Mouse (Mus musculus): Measurements from ENCODE around the gene Gpr50. TPM values are rescaled to one million over a fixed set of nuclear protein-coding genes. Genes with fewer than 3 reads are reported as not detected.
A peak's percentile ranks its signal among the peaks of the same experiment; 100 is the strongest.

Gene Gpr50
- 1.3 and 1.5 TPM in 2 replicates for polyA plus RNA-seq (2016; fragmentation: Nextera tagmentation; extraction: Ambion mirVana)

- peaks cover 93% of the 10 kb centered on the region for H3K27me3 ChIP-seq (replicated peaks)
- no peaks in the 10 kb centered on the region for H3K4me1 ChIP-seq (replicated peaks)
- H3K4me2 ChIP-seq = peak within 1 kb of the TSS; percentile 84
- H3K9ac ChIP-seq = peak within 1 kb of the TSS; percentile 41; the same call in 1 of the 2 replicates
- 28% methylated on average over 9 of the region's 9 CpGs for WGBS
- H3K27ac ChIP-seq (ENCODE audit: poor library complexity, severe bottlenecking) = no peak within 1 kb of the TSS
- H3K9me3 ChIP-seq (replicated peaks) = peaks cover 15% of the 10 kb centered on the region
- H3K4me3 ChIP-seq = peak within 1 kb of the TSS; percentile 55
- H3K36me3 ChIP-seq = no peaks in the 10 kb centered on the region
- no peak for ATAC-seq (ENCODE audit: insufficient number of reproducible peaks, low FRiP score)
Observed at GRCm38 (mm10) chrX:71663374-71663773, at the start of gene Gpr50. Gpr50 (plus strand) TSS chrX:71663667.

- H3K27me3 ChIP-seq (replicated peaks) = no peaks in the 10 kb centered on the region; the same call in 1 of the 2 replicates
- H3K27ac ChIP-seq (ENCODE audit: poor library complexity, severe bottlenecking) = no peak overlapping the region
- H3K36me3 ChIP-seq = no peaks in the 10 kb centered on the region
- ATAC-seq (ENCODE audit: insufficient number of reproducible peaks, low FRiP score) = no peak
- no peaks in the 10 kb centered on the region for H3K9me3 ChIP-seq (replicated peaks)
- no peak overlapping the region for H3K4me2 ChIP-seq
- H3K4me1 ChIP-seq (replicated peaks) = no peaks in the 10 kb centered on the region
- H3K4me3 ChIP-seq = no peak overlapping the region
- no peak overlapping the region for H3K9ac ChIP-seq
- WGBS = 35% methylated on average over 1 of the region's 1 CpGs
Observed at GRCm38 (mm10) chrX:71622286-71622685, 41.2 kb upstream of the Gpr50 start.

- no peak overlapping the region for H3K27ac ChIP-seq (ENCODE audit: poor library complexity, severe bottlenecking)
- no peaks in the 10 kb centered on the region for H3K9me3 ChIP-seq (replicated peaks)
- no peak for ATAC-seq (ENCODE audit: insufficient number of reproducible peaks, low FRiP score)
Observed at GRCm38 (mm10) chrX:71623843-71624242, 39.6 kb upstream of the Gpr50 start.

GRCm38 (mm10) chrX:71628306-71628705, 35.2 kb upstream of the Gpr50 start:
- no peak for ATAC-seq (ENCODE audit: insufficient number of reproducible peaks, low FRiP score)
- H3K4me3 ChIP-seq = no peak overlapping the region
- no peak overlapping the region for H3K9ac ChIP-seq
- WGBS = 11% methylated on average over 4 of the region's 4 CpGs
- H3K27me3 ChIP-seq (replicated peaks) = no peaks in the 10 kb centered on the region; the same call in 1 of the 2 replicates
- H3K36me3 ChIP-seq = no peaks in the 10 kb centered on the region
- no peak overlapping the region for H3K27ac ChIP-seq (ENCODE audit: poor library complexity, severe bottlenecking)
- no peak overlapping the region for H3K4me2 ChIP-seq
- H3K9me3 ChIP-seq (replicated peaks) = no peaks in the 10 kb centered on the region
- H3K4me1 ChIP-seq (replicated peaks) = no peaks in the 10 kb centered on the region

More at GRCm38 (mm10) chrX:71623843-71624242, 39.6 kb upstream of the Gpr50 start:
- Histone ChIP-seq H3K36me3 (no peaks in the 10 kb centered on the region), H3K4me1 (replicated peaks) (no peaks in the 10 kb centered on the region), H3K27me3 (replicated peaks) (no peaks in the 10 kb centered on the region; the same call in 1 of the 2 replicates), H3K4me2 (no peak overlapping the region), H3K4me3 (no peak overlapping the region), H3K9ac (no peak overlapping the region)
- 14% methylated on average over 1 of the region's 1 CpGs for WGBS

GRCm38 (mm10) chrX:71630709-71631108, 32.8 kb upstream of the Gpr50 start:
- WGBS = 63% methylated on average over 4 of the region's 4 CpGs
- H3K27ac ChIP-seq (ENCODE audit: poor library complexity, severe bottlenecking) = no peak overlapping the region
- H3K9me3 ChIP-seq (replicated peaks) = no peaks in the 10 kb centered on the region
- H3K27me3 ChIP-seq (replicated peaks) = no peaks in the 10 kb centered on the region; the same call in 1 of the 2 replicates
- no peaks in the 10 kb centered on the region for H3K4me1 ChIP-seq (replicated peaks)
- no peak for ATAC-seq (ENCODE audit: insufficient number of reproducible peaks, low FRiP score)
- no peaks in the 10 kb centered on the region for H3K36me3 ChIP-seq
- no peak overlapping the region for H3K4me3 ChIP-seq
- H3K9ac ChIP-seq = no peak overlapping the region
- no peak overlapping the region for H3K4me2 ChIP-seq

GRCm38 (mm10) chrX:71631130-71631529, 32.3 kb upstream of the Gpr50 start:
- no peak for ATAC-seq (ENCODE audit: insufficient number of reproducible peaks, low FRiP score)
- Histone ChIP-seq H3K4me3 (no peak overlapping the region), H3K4me2 (no peak overlapping the region), H3K9ac (no peak overlapping the region), H3K9me3 (replicated peaks) (no peaks in the 10 kb centered on the region), H3K27me3 (replicated peaks) (no peaks in the 10 kb centered on the region), H3K4me1 (replicated peaks) (no peaks in the 10 kb centered on the region), H3K36me3 (no peaks in the 10 kb centered on the region), H3K27ac (ENCODE audit: poor library complexity, severe bottlenecking) (no peak overlapping the region)
- WGBS = 60% methylated on average over 1 of the region's 1 CpGs

- Histone ChIP-seq H3K27ac (ENCODE audit: poor library complexity, severe bottlenecking) (no peak overlapping the region), H3K9me3 (replicated peaks) (no peaks in the 10 kb centered on the region), H3K4me3 (no peak overlapping the region), H3K4me2 (no peak overlapping the region), H3K27me3 (replicated peaks) (peaks cover 13% of the 10 kb centered on the region), H3K9ac (no peak overlapping the region), H3K36me3 (no peaks in the 10 kb centered on the region), H3K4me1 (replicated peaks) (no peaks in the 10 kb centered on the region)
- WGBS = 4% methylated on average over 6 of the region's 6 CpGs
- no peak for ATAC-seq (ENCODE audit: insufficient number of reproducible peaks, low FRiP score)
Observed at GRCm38 (mm10) chrX:71647958-71648357, 15.5 kb upstream of the Gpr50 start.

- Histone ChIP-seq H3K4me1 (replicated peaks) (no peaks in the 10 kb centered on the region), H3K27ac (ENCODE audit: poor library complexity, severe bottlenecking) (no peak overlapping the region), H3K9ac (no peak overlapping the region), H3K4me2 (no peak overlapping the region), H3K4me3 (no peak overlapping the region), H3K36me3 (no peaks in the 10 kb centered on the region), H3K9me3 (replicated peaks) (no peaks in the 10 kb centered on the region), H3K27me3 (replicated peaks) (peaks cover 13% of the 10 kb centered on the region)
- ATAC-seq (ENCODE audit: insufficient number of reproducible peaks, low FRiP score) = no peak
- WGBS = 9% methylated on average over 1 of the region's 1 CpGs
Observed at GRCm38 (mm10) chrX:71648434-71648833, 15.0 kb upstream of the Gpr50 start.

- H3K27me3 ChIP-seq (replicated peaks) = peaks cover 13% of the 10 kb centered on the region
- H3K9ac ChIP-seq = no peak overlapping the region
- no peaks in the 10 kb centered on the region for H3K9me3 ChIP-seq (replicated peaks)
- no peak overlapping the region for H3K4me2 ChIP-seq
- no peak for ATAC-seq (ENCODE audit: insufficient number of reproducible peaks, low FRiP score)
- no peaks in the 10 kb centered on the region for H3K4me1 ChIP-seq (replicated peaks)
- no peaks in the 10 kb centered on the region for H3K36me3 ChIP-seq
- H3K27ac ChIP-seq (ENCODE audit: poor library complexity, severe bottlenecking) = no peak overlapping the region
- H3K4me3 ChIP-seq = no peak overlapping the region
- 40% methylated on average over 6 of the region's 6 CpGs for WGBS
Observed at GRCm38 (mm10) chrX:71648848-71649454, 14.5 kb upstream of the Gpr50 start.

GRCm38 (mm10) chrX:71649993-71650392, 13.5 kb upstream of the Gpr50 start:
- Histone ChIP-seq H3K4me1 (replicated peaks) (no peaks in the 10 kb centered on the region), H3K27ac (ENCODE audit: poor library complexity, severe bottlenecking) (no peak overlapping the region), H3K4me3 (no peak overlapping the region), H3K36me3 (no peaks in the 10 kb centered on the region), H3K9me3 (replicated peaks) (no peaks in the 10 kb centered on the region), H3K9ac (no peak overlapping the region), H3K4me2 (no peak overlapping the region), H3K27me3 (replicated peaks) (peaks cover 10% of the 10 kb centered on the region)
- no peak for ATAC-seq (ENCODE audit: insufficient number of reproducible peaks, low FRiP score)
- WGBS = 45% methylated on average over 8 of the region's 8 CpGs

- H3K9ac ChIP-seq = no peak overlapping the region
- H3K4me3 ChIP-seq = no peak overlapping the region
Observed at GRCm38 (mm10) chrX:71661794-71662193, 1.7 kb upstream of the Gpr50 start.

More at GRCm38 (mm10) chrX:71661794-71662193, 1.7 kb upstream of the Gpr50 start:
- H3K27ac ChIP-seq (ENCODE audit: poor library complexity, severe bottlenecking) = no peak overlapping the region
- no peaks in the 10 kb centered on the region for H3K36me3 ChIP-seq
- peaks cover 15% of the 10 kb centered on the region for H3K9me3 ChIP-seq (replicated peaks)
- H3K4me2 ChIP-seq = no peak overlapping the region
- no peaks in the 10 kb centered on the region for H3K4me1 ChIP-seq (replicated peaks)
- 25% methylated on average over 14 of the region's 14 CpGs for WGBS
- ATAC-seq (ENCODE audit: insufficient number of reproducible peaks, low FRiP score) = no peak
- peaks cover 91% of the 10 kb centered on the region for H3K27me3 ChIP-seq (replicated peaks)
